Mouse (Mus musculus): ENCODE measurements around the gene Ankrd22. TPM values are rescaled to one million over a fixed set of nuclear protein-coding genes. Genes with fewer than 3 reads are reported as not detected.

Ankrd22 gene
- polyA plus RNA-seq, 1 experiment from 2014 or later = not detected

DNA sequence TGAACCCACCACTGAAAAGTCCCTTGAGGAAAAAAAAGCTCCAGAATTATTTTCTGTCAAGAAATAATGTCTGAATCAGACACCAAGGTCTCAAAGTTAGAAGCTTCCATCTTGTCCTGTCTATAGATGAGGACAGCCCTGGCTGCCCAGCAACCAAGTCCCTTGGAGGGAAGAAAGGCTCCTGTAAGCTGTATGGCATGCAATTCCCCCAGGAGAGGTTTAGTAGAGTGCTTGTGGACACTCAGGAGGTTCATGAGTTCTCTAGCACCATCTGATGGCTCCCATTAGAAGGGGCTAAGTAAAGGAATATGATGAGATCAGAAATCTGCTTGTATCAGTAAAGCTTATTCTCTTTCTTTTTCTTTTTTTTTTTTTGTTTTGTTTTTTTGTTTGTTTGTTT lies 3.3 kb upstream of the Ankrd22 start:
- no peak overlapping the region for H3K4me3 ChIP-seq
- no peaks in the 10 kb centered on the region for H3K36me3 ChIP-seq
- no peaks in the 10 kb centered on the region for H3K27me3 ChIP-seq (ENCODE audit: insufficient read depth, poor library complexity, severe bottlenecking)
- no peak overlapping the region for H3K27ac ChIP-seq
- DNase-seq (ENCODE audit: low spot score) = no peak
- peaks cover 2% of the 10 kb centered on the region; the same call in 1 of the 2 replicates for H3K4me1 ChIP-seq
- no peaks in the 10 kb centered on the region for H3K9me3 ChIP-seq

DNA sequence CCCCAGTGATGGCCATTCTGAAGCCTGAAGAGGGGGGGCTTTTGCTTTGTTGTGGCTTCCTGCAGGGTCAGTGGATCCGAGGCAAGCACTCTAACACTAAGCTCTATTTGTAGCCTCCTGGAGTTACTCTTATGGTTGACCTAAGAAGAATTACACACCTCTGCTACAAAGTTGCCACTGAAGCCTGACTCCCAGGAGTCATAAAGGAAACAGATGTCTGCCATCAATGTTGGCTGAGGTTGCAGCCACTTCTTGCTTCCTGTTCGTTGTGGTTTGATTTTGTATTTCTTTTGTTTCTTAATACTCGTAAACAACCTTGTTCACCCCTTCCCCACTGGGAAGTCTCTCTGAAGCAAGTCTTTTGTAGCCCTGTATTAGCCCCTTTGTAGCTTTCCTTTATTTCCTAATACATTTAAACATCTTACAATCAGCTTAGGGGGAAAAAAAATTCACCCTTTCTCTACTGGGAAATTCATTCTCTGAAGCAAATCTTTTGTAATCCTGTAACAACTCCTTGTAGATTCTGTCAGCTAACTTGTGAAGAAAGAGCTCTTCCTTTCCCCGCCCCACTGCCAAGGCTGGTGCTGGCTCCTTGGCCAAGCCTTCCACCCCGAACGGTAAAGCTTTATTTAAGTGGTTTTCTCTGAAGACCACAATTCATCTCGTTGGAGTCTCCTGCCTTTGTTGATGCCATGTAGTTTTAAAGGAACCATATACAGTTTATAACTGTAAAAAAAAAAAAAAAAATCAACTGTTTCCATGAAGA lies 2.2 kb upstream of the Ankrd22 start:
- no peaks in the 10 kb centered on the region for H3K27me3 ChIP-seq (ENCODE audit: insufficient read depth, poor library complexity, severe bottlenecking)
- H3K4me3 ChIP-seq = no peak overlapping the region
- H3K27ac ChIP-seq = no peak overlapping the region
- no peaks in the 10 kb centered on the region for H3K36me3 ChIP-seq
- no peaks in the 10 kb centered on the region for H3K9me3 ChIP-seq
- DNase-seq (ENCODE audit: low spot score) = no peak
- 62% methylated on average over 7 of the region's 7 CpGs for WGBS
- no peaks in the 10 kb centered on the region for H3K4me1 ChIP-seq

GRCm38 (mm10) chr19:34166386-34166785 lies 533 bp upstream of the Ankrd22 start:
- no peaks in the 10 kb centered on the region for H3K36me3 ChIP-seq
- H3K27ac ChIP-seq = no peak overlapping the region
- 80% methylated on average over 4 of the region's 4 CpGs for WGBS
- H3K9me3 ChIP-seq = no peaks in the 10 kb centered on the region
- no peak for DNase-seq (ENCODE audit: low spot score)
- H3K4me3 ChIP-seq = no peak overlapping the region
- H3K4me1 ChIP-seq = no peaks in the 10 kb centered on the region
- H3K27me3 ChIP-seq (ENCODE audit: insufficient read depth, poor library complexity, severe bottlenecking) = no peaks in the 10 kb centered on the region

GRCm38 (mm10) chr19:34162693-34163092 lies 3.2 kb downstream of the Ankrd22 start:
- Histone ChIP-seq H3K27ac (no peak overlapping the region), H3K4me3 (no peak overlapping the region), H3K36me3 (no peaks in the 10 kb centered on the region), H3K9me3 (no peaks in the 10 kb centered on the region), H3K4me1 (no peaks in the 10 kb centered on the region), H3K27me3 (ENCODE audit: insufficient read depth, poor library complexity, severe bottlenecking) (no peaks in the 10 kb centered on the region)
- no peak for DNase-seq (ENCODE audit: low spot score)
- WGBS = 86% methylated on average over 5 of the region's 5 CpGs

DNA sequence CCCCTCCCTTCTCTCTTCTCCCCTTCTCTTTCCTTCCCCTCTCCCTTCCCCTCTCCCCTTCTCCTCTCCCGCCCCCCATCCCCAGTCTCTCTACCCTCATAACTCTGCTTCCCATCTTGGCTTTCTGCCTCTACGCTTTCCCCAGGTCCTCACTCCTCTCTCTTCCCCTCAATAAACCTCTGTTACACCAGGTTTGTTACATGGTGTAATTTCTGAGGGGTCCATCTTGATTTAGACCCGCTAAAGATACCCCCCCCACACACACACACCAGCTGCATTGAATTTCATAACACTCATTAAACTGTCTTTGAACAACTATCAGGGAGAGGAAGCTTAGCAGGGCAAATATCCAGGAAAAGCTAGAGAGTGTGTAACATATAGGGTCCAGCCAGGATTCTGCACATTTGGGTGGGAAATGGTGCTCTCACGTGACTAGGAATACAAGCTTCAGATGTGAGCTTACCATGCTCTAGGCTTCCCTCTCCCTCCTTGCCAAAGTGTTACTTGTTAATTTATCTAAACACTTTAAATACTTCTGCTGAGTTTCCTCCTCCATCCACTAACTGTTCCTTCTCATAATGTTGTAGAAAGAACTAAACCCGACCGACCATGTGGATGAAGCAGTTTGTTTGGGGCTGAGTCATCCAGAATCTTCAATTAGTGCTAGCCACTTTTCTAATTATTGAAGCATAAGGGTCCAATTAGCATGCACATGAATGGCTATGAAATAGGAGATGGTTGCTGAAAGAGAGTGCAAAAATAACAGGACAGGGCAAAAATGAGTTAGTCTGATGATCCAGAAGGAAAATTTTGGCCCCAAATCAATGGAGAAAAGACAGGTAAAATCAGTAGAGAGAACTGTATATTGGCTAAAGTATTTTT lies 12.3 kb downstream of the Ankrd22 start:
- no peaks in the 10 kb centered on the region for H3K4me1 ChIP-seq
- no peaks in the 10 kb centered on the region for H3K27me3 ChIP-seq (ENCODE audit: insufficient read depth, poor library complexity, severe bottlenecking)
- no peak overlapping the region for H3K27ac ChIP-seq
- H3K4me3 ChIP-seq = no peak overlapping the region
- no peaks in the 10 kb centered on the region for H3K9me3 ChIP-seq
- no peak for DNase-seq (ENCODE audit: low spot score)
- H3K36me3 ChIP-seq = no peaks in the 10 kb centered on the region
- 83% methylated on average over 6 of the region's 6 CpGs for WGBS

GRCm38 (mm10) chr19:34151909-34152308 lies 13.9 kb downstream of the Ankrd22 start:
- DNase-seq (ENCODE audit: low spot score) = no peak
- H3K4me1 ChIP-seq = no peaks in the 10 kb centered on the region

DNA sequence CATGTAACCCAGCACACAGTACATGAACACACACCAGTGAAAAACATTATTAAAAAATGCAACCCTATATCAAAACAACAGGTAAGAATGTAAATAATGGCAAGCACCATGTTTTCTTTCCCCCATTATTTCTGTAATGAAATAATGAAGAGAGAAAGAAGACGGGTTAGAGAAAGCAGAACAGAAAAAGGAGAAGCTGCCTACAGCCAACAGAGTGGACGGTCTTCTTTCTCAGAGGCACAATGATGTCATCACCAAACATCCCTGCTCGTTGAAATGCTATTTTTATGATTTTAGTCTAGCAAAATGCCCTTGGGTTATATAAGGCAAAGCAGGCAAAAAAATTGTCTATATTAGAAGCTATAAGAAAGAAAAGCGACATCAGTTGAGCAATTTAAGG lies 17.4 kb downstream of the Ankrd22 start:
- H3K9me3 ChIP-seq = no peaks in the 10 kb centered on the region
- no peaks in the 10 kb centered on the region for H3K4me1 ChIP-seq
- no peaks in the 10 kb centered on the region for H3K27me3 ChIP-seq (ENCODE audit: insufficient read depth, poor library complexity, severe bottlenecking)
- DNase-seq (ENCODE audit: low spot score) = no peak
- H3K27ac ChIP-seq = no peak overlapping the region
- H3K36me3 ChIP-seq = no peaks in the 10 kb centered on the region
- H3K4me3 ChIP-seq = no peak overlapping the region
- WGBS = 67% methylated on average over 4 of the region's 4 CpGs

More at GRCm38 (mm10) chr19:34151909-34152308, 13.9 kb downstream of the Ankrd22 start:
- Histone ChIP-seq H3K4me3 (no peak overlapping the region), H3K27ac (no peak overlapping the region), H3K36me3 (no peaks in the 10 kb centered on the region), H3K27me3 (ENCODE audit: insufficient read depth, poor library complexity, severe bottlenecking) (no peaks in the 10 kb centered on the region), H3K9me3 (no peaks in the 10 kb centered on the region)
- WGBS = 83% methylated on average over 1 of the region's 1 CpGs

GRCm38 (mm10) chr19:34139431-34140046 lies 26.3 kb downstream of the Ankrd22 start:
- Histone ChIP-seq H3K4me1 (no peaks in the 10 kb centered on the region), H3K9me3 (no peaks in the 10 kb centered on the region), H3K27ac (no peak overlapping the region), H3K4me3 (no peak overlapping the region), H3K36me3 (no peaks in the 10 kb centered on the region), H3K27me3 (ENCODE audit: insufficient read depth, poor library complexity, severe bottlenecking) (no peaks in the 10 kb centered on the region)
- 66% methylated on average over 3 of the region's 3 CpGs for WGBS
- no peak for DNase-seq (ENCODE audit: low spot score)

DNA sequence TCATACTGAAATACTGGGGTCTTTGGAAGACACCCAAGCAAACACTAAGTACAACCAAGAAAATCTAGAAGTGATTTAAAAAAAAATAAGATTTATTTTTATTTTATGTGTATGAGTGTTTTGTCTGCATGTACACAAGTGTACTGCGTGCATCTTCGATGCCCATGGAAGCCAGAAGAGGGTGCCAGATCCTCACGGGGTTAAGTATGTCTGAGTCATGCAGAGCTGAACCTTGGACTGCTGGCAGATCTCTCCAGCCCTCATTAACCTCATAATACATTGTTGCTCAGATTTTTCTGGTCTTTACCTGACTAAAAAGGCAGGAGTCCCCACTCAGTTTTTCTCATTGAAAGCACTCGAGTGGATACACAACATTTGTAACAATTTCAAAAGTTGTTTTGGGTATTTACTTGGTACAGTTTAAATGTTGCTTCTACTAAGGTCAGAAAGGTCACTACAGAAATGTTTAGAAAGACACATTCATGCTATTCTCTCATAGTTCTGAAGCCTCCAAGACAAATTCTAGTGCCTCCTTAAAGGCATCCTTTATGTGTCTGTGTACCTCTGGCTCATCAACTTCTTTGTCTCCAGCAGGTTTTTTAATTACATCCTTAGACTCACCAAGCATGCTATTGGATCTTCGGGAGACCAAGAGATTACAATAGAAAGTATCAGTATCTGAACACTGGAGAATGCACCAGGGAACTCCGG lies 27.0 kb downstream of the Ankrd22 start:
- H3K27me3 ChIP-seq (ENCODE audit: insufficient read depth, poor library complexity, severe bottlenecking) = no peaks in the 10 kb centered on the region
- no peak overlapping the region for H3K27ac ChIP-seq
- no peaks in the 10 kb centered on the region for H3K4me1 ChIP-seq
- H3K9me3 ChIP-seq = no peaks in the 10 kb centered on the region
- H3K36me3 ChIP-seq = no peaks in the 10 kb centered on the region
- no peak overlapping the region for H3K4me3 ChIP-seq
- 86% methylated on average over 6 of the region's 6 CpGs for WGBS
- no peak for DNase-seq (ENCODE audit: low spot score)

DNA sequence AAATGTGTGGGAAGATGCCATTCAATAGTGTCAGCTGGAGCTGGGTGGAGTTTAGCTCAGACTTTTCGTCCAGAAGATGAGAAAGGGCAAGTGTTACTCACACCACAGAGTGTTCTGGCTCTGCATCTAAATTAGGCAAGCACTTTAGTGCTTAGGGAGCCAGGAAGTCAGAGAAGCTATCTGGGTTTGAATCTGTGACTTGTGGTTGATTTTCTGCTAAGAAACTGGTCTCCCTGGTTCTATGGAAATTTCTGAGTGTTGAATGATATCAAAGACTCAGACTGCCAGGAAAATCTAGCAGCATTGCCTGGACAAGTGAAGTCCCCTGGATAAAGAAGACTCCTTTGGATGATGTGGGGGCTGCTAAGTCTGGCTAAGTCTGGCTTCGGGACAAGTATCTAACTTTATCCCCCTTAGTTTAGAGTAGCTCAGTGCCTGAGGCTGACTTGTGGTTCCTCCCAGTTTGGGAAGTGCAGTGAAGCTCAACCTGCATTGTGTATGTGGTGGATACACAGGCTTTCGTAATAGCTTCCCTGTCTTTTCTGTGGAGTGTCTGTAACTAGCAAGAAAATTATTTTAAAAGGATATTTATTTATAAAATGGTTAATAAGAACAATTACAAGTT lies 45.6 kb downstream of the Ankrd22 start:
- 50% methylated on average over 3 of the region's 3 CpGs for WGBS
- H3K27ac ChIP-seq = no peak overlapping the region

GRCm38 (mm10) chr19:34119653-34120052 lies 46.2 kb downstream of the Ankrd22 start:
- Histone ChIP-seq H3K27ac (no peak overlapping the region), H3K9me3 (no peaks in the 10 kb centered on the region), H3K4me1 (no peaks in the 10 kb centered on the region), H3K27me3 (ENCODE audit: insufficient read depth, poor library complexity, severe bottlenecking) (no peaks in the 10 kb centered on the region), H3K36me3 (no peaks in the 10 kb centered on the region), H3K4me3 (no peak overlapping the region)
- 66% methylated on average over 4 of the region's 4 CpGs for WGBS
- DNase-seq (ENCODE audit: low spot score) = no peak

More for the DNA sequence above, 45.6 kb downstream of the Ankrd22 start:
- Histone ChIP-seq H3K4me3 (no peak overlapping the region), H3K9me3 (no peaks in the 10 kb centered on the region), H3K36me3 (no peaks in the 10 kb centered on the region), H3K4me1 (no peaks in the 10 kb centered on the region), H3K27me3 (ENCODE audit: insufficient read depth, poor library complexity, severe bottlenecking) (no peaks in the 10 kb centered on the region)
- no peak for DNase-seq (ENCODE audit: low spot score)

GRCm38 (mm10) chr19:34119102-34119501 lies 46.8 kb downstream of the Ankrd22 start:
- no peak for DNase-seq (ENCODE audit: low spot score)
- 74% methylated on average over 1 of the region's 1 CpGs for WGBS
- H3K4me1 ChIP-seq = no peaks in the 10 kb centered on the region
- H3K36me3 ChIP-seq = no peaks in the 10 kb centered on the region
- no peaks in the 10 kb centered on the region for H3K27me3 ChIP-seq (ENCODE audit: insufficient read depth, poor library complexity, severe bottlenecking)
- H3K9me3 ChIP-seq = no peaks in the 10 kb centered on the region
- no peak overlapping the region for H3K4me3 ChIP-seq
- H3K27ac ChIP-seq = no peak overlapping the region

Data from heart, embryonic 10.5 days (tissue).